Mouse (Mus musculus) layer of hippocampus, adult 2 months (tissue): Measurements from ENCODE around the gene Galnt12. TPM values are rescaled to one million over a fixed set of nuclear protein-coding genes. Genes with fewer than 3 reads are reported as not detected.

ENCODE experiments used
- DNase-seq, 2 experiments: peaks; one replicate each; pipeline ENCODE4 v3.0.0; 2022; ENCODE audit warnings: low spot score in 2 of 2
- H3K27ac ChIP-seq: fragments of 200-600 bp; 2 replicates; pipeline ENCODE4 v1.8.1; 2022
- H3K4me3 ChIP-seq: fragments of 200-600 bp; 2 replicates; pipeline ENCODE4 v1.8.1; 2022; ENCODE audit warnings: mild to moderate bottlenecking
- CTCF ChIP-seq: fragments of 200-600 bp; conservative IDR thresholded peaks from 2 replicates; pipeline ENCODE4 v1.8.1; 2022; ENCODE audit warnings: antibody characterized with exemption, mild to moderate bottlenecking, moderate library complexity
- total RNA-seq, 2 experiments: library from RNA; stranded (reverse); gene quantifications; 2 replicates each; pipeline ENCODE4 v1.2.3; 2021

Galnt12 gene
- total RNA-seq, 2 experiments from 2014 or later = 0.69 to 0.97 TPM

DNA sequence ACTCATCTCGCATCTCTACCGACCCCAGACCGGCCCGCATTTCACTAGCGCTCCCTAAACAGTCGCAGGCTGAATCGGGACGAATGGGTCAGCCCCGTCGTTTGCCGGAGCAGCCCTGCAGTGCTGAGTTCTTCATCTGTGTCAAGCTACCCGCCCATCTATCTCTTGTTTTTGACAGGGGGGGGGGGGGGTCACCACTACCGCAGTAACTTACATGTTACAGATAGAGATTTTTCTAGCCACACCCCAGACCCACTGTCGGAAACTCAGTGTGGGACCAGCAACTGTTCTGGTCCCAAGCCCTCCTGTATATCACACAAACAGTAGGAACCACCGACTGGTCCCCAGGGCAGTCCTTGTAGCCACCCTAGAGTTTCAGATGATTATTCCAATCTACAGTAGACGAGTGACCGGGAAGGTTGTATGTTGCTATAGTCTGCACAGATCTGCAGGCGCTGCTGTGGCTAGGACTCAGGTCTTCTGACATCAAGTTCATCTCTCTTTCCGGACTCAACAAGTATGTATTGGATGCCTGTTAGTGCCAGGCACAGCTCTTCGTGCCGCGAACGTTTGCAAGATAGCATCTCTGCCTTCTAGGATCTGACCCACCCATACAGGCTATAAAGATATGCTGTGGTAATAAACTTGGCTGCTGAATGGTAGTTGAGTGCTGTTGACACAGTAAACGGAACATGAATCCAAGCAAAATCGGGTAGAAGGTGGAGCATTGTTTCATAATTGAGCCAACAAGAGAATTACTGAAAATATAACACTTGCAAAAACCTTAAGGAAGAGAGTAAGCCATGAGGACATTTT is 34.0 kb upstream of the Galnt12 start:
- TF ChIP-seq CTCF = no peak
- peak overlapping the region; percentile 90 for H3K27ac ChIP-seq
- DNase-seq = no peak
- peak overlapping the region; percentile 63 for H3K4me3 ChIP-seq

DNA sequence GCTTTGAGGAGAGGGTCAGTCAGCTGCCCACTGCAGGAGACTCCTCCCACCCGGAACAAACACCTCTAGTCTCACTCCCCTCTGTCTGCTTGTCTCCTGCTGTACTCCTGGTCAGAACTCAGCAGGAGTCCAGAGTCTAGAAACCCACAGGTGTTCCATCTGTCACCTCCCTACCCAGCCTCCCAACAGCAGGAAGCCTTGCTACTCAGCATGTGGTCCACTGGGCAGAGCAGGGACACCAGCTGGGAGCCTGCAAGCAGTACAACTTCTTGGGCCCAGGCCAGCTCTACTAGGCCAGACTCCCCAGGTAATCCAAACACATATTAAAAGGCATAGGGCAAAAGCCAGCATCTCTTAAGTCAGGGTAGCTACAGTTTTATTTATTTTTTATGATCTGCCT is 30.8 kb upstream of the Galnt12 start:
- Histone ChIP-seq H3K27ac (no peak overlapping the region), H3K4me3 (no peak overlapping the region)
- TF ChIP-seq CTCF = no peak
- no peak for DNase-seq

DNA sequence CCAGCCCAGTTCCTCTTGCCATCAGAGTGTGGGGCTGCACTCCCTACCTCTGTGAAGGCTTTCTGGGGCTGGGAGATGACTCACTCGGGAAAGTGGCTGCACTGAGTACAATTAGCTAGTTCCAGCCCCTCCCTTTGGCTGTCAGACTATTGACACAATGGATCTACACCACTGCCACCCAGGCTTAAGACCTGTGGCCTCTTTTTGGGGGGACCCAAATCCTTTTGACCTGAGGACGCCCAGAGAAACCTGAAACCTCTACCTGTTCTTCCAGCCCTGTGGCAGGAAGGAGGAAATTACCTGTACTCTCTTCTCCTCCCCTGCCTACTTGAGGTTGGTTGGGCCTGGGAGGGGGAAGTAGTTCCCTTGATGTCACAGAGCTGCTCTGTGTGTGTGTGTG is 16.7 kb upstream of the Galnt12 start:
- TF ChIP-seq CTCF = no peak
- DNase-seq = no peak
- Histone ChIP-seq H3K27ac (no peak overlapping the region), H3K4me3 (no peak overlapping the region)

DNA sequence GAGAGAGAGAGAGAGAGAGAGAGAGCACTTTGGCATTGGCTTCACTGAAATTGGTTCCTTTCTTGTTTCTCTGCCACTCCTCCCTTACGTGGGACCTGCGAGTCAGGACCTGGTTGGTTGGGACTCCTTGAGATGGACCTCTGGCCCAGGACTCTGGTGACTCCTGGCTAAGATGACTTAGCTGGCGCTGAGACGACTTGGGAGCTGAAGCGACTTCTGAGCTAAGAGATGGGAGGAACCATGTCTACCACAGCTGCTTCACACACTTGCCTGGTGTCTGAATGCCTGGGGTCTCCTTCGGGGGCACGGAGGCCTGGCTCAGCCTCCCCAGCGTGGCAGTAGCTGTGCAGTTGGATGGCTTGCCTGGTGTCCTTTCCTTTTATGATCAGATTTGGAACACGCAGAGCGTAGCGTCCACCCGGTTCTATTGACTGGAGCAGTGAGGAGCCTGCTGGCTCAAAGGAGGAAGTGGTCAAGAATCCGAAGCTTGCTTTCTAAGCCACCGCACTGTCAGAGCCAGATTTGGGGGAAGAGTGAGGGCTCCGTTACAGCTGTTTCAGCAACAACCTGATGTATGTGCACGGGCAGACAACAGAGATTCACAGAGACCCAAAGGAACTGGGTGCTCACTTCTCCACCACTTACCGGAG is 11.6 kb upstream of the Galnt12 start:
- TF ChIP-seq CTCF = no peak
- peak overlapping the region; percentile 39; the same call in 1 of the 2 replicates for H3K27ac ChIP-seq
- DNase-seq = no peak
- H3K4me3 ChIP-seq = no peak overlapping the region

DNA sequence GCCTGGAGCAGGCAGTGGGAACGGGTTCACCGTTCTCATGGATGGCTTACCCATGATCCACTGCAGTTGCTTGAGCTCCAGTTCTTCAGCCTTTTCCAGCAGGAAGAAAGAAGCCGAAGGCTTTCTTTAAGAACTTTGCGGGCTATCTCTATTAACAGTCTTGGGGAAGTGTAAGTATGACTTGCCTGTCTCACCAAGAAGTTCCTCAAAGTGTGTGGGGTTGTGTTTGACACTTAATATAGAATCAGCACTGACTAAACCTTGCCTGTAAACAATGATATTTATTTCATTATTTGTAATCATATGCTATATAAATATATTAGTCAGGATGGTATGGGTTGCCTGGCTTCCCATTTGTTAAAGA is 11.1 kb upstream of the Galnt12 start:
- Histone ChIP-seq H3K4me3 (no peak overlapping the region), H3K27ac (peak overlapping the region; percentile 39; the same call in 1 of the 2 replicates)
- no peak for DNase-seq
- TF ChIP-seq CTCF = no peak

DNA sequence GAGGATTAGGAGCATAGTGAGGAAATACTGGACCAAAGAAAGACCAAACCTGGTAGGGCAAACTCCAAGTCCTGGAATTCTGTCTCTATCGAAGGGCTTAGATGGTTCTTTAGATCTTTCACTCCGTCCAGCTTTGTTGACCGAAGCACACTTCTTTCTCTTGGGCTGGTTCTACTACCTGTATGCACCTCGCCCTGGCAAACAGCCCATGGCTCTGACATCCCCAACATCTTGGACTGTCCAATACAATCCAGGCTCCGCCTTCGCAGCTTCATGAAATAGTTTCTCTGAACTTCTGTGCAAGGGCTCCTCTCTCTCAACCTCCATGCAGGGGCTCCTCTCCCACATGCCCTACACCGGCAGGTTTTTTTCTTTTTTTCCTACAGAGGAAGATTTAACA is 7.9 kb upstream of the Galnt12 start:
- no peak overlapping the region for H3K4me3 ChIP-seq
- no peak overlapping the region for H3K27ac ChIP-seq
- TF ChIP-seq CTCF = no peak
- DNase-seq = no peak

DNA sequence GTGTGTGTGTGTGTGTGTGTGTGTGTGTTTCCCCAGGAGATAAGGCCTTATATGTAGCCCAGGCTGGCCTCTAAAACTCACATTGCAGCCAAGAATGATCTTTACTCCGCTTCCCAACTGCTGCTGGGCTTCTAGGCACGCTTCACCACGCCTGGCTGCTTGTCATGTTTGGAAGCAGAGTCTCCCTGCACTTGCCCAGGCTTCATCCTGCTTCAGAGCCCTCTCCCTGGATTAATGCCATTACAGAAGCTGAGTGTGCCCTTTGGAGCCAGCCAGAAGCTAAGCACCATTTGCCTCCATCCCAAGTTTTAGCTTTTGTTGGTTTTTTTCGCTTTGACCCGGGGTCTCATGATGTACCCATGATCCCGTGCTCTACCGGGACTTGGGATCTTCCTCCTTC is 3.0 kb upstream of the Galnt12 start:
- no peak for TF ChIP-seq CTCF
- DNase-seq = no peak
- Histone ChIP-seq H3K27ac (no peak overlapping the region), H3K4me3 (no peak overlapping the region)

DNA sequence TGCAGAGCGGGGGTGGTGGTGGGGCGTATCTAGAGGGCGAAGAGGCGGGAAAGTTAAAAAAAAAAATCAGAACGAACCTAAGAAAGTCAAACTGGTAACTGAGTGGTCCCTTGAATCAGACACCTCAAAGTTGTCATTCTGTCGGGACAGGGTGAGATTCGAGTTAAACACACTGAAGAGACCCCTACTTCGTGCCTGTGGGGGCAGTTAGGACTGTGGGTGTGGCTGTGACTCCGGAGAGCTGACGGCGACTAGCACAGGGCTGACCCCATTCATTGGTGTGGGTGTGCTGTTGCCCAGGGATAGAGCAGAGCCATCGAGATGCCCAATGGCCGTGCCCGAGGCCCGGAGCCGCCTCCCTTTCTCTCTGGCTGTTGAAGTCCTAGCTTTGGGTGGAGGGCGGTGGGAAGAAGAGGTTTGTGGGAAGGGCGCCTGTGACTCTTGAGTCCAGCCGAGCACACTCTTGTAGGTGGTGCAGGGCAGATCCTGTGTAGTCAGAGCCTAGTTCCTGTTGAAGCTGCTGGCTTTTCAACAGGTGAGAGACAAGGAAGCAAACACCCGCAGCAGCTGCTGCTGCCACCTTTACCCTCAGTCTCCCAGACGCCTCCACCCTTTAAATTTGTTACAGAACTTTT is 795 bp downstream of the Galnt12 start:
- no peak for TF ChIP-seq CTCF
- H3K27ac ChIP-seq = no peak overlapping the region; the same call in 1 of the 2 replicates
- DNase-seq = no peak
- peak overlapping the region; percentile 68 for H3K4me3 ChIP-seq

DNA sequence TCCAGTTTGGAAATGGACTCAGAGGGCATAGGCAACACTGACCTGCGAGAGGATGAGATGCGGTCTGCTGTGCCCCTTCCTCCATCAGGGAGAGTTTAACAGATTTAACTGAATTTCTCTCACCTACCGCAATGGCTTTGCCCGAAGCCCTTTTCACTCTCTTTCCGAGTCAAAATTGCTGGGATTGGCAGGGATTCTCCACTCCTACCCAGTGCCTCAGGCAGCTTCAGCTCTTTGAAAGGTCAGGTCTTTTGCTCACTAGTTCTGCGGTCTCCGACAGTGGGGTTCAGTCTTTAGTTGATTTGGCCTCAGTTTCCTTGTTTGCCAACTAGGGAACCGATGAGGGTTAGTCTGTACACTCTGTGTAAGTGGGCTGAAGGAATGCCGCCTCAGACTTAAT is 1.5 kb downstream of the Galnt12 start:
- no peak overlapping the region for H3K4me3 ChIP-seq
- no peak for TF ChIP-seq CTCF
- no peak overlapping the region for H3K27ac ChIP-seq
- no peak for DNase-seq

DNA sequence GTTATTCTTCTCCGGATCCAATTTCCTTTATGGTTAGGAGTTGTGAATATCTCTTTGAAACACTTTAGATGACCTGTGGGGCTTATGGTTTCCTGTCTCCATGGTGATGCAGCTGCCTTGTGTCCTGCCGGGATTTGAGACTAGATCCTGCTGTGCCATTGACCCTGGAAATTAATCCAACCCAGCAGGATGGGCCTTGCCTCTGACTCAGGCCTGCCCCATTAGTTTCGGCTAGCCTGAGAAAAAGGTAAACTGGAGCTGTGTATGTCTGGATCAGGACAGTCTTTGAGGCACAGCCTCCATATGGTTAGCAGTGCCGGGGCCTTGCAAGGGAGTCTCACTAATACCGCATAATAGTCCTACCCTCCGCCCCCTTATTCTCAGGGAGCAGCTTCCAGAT is 1.9 kb downstream of the Galnt12 start:
- no peak for DNase-seq
- Histone ChIP-seq H3K27ac (no peak overlapping the region), H3K4me3 (no peak overlapping the region)
- TF ChIP-seq CTCF = no peak

DNA sequence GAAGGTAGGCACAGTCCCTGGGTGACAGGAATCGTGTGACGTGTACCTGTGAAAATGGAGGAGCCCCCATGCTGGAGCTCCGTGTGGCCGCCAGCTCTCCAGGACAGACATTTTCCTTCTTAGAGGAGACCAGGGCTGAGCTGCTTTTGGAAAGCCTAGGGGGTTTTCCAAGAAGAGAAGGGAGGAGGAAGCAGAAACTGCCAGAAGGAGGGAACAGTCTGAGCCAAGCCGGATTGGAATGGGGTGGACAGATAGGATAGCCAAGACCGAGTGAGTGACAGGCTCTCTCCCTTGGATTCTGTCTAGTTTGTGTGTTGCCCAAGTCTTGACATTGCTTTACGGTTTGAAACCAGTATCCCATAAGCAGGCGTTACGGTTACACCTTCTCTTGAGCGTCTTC is 11.9 kb downstream of the Galnt12 start:
- no peak for TF ChIP-seq CTCF
- no peak for DNase-seq
- no peak overlapping the region for H3K4me3 ChIP-seq
- no peak overlapping the region for H3K27ac ChIP-seq

DNA sequence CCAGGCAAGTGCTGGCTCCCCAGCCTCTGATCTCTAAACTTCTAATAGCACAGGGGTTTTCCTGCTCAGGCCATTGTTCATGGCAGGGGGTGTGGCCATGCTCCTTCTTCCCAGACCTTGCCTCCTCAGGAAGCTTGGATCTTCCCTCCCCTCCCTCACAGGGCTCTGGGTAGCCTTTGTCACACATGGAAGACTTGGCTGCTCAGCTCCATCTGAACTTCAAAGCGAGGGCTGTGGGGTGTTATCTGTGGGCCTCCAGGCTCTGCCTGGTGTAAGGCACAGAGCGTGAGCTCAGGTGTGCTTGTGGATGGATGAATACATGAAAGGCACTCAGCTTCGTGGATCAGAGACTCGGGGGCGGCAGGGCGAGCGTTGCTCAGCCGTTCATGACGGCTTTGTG is 20.2 kb downstream of the Galnt12 start:
- no peak for TF ChIP-seq CTCF
- Histone ChIP-seq H3K4me3 (no peak overlapping the region), H3K27ac (no peak overlapping the region)
- DNase-seq = no peak

DNA sequence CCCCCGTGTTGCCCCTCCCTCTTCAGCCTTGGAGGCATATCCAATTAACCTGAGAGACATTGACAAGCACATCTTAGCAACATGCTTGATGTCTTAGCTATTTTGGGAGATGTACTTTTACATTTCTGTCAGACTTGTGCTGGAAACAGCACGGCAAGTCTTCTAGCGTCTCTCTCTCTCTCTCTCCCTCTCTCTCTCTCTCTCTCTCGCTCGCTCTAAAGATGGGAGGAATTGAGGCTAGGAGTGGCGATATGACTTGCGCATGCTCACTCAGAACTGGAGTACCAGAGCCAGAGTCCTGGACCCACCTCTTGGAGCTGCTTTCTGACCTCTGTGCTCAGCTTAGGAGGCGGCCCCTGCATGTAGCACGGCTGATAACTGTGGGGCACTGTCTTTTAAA is 20.9 kb downstream of the Galnt12 start:
- Histone ChIP-seq H3K27ac (peak overlapping the region; percentile 39; the same call in 1 of the 2 replicates), H3K4me3 (no peak overlapping the region)
- TF ChIP-seq CTCF = no peak
- no peak for DNase-seq
